Mouse (Mus musculus) embryonic fibroblast, embryonic 13.5 days (primary cell): ENCODE data around the gene Gm21988. TPM values are rescaled to one million over a fixed set of nuclear protein-coding genes. Genes with fewer than 3 reads are reported as not detected.
A peak's percentile ranks its signal among the peaks of the same experiment; 100 is the strongest.

Source experiments
- H3K27ac ChIP-seq: 2 replicates; pipeline ENCODE4 v1.5.1; 2012; ENCODE audit warnings: low read length, control low read depth, inconsistent platforms; ENCODE audit not compliant: insufficient read depth
- H3K4me1 ChIP-seq: 2 replicates; pipeline ENCODE4 v1.6.1; 2011; ENCODE audit warnings: low read length; ENCODE audit not compliant: control insufficient read depth, insufficient read depth
- H3K4me3 ChIP-seq: 2 replicates; pipeline ENCODE4 v1.5.1; 2011; ENCODE audit warnings: mild to moderate bottlenecking, control low read depth, low read length; ENCODE audit not compliant: insufficient read depth
- CTCF ChIP-seq: IDR thresholded peaks from 2 replicates; pipeline ENCODE4 v1.5.1; 2011; ENCODE audit warnings: mild to moderate bottlenecking, control low read depth, low read length, moderate library complexity, borderline replicate concordance; ENCODE audit not compliant: insufficient read depth
- POLR2A ChIP-seq: IDR thresholded peaks from 2 replicates; pipeline ENCODE4 v1.6.1; 2011; ENCODE audit warnings: low read depth, mild to moderate bottlenecking, control low read depth, low read length, moderate library complexity
- polyA plus RNA-seq: library from polyadenylated mRNA; stranded (reverse); fragments of >200 nt; gene quantifications from 2 replicates; pipeline ENCODE4 v1.2.4, GENCODE M21; 2011; ENCODE audit warnings: low read depth; ENCODE audit not compliant: missing spikeins, insufficient read length

Gene Gm21988
- polyA plus RNA-seq, 1 experiment: 4.5 TPM

GRCm38 (mm10) chr11:70238591-70239440 lies 814 bp downstream of the Gm21988 start:
- Histone ChIP-seq H3K4me1 (peaks cover 4% of the 10 kb centered on the region; the same call in 1 of the 2 replicates), H3K27ac (peak overlapping the region; percentile 43; the same call in 1 of the 2 replicates), H3K4me3 (peak overlapping the region; percentile 88)
- TF ChIP-seq POLR2A (0 out of 2 replicates have a peak, but pooled peaks have one; percentile 36), CTCF (no peak)

- peak within 1 kb of the TSS; percentile 88 for H3K4me3 ChIP-seq
- peak; percentile 91 for TF ChIP-seq POLR2A
- TF ChIP-seq CTCF: peak; percentile 76; the same call in 1 of the 2 replicates
- peaks cover 4% of the 10 kb centered on the region; the same call in 1 of the 2 replicates for H3K4me1 ChIP-seq
- H3K27ac ChIP-seq: peak within 1 kb of the TSS; percentile 59
Measured at GRCm38 (mm10) chr11:70237457-70238167, 2.0 kb downstream of the Gm21988 start, which contains the start of gene 0610010K14Rik. Gene 0610010K14Rik (minus strand): TSS chr11:70237914.

DNA sequence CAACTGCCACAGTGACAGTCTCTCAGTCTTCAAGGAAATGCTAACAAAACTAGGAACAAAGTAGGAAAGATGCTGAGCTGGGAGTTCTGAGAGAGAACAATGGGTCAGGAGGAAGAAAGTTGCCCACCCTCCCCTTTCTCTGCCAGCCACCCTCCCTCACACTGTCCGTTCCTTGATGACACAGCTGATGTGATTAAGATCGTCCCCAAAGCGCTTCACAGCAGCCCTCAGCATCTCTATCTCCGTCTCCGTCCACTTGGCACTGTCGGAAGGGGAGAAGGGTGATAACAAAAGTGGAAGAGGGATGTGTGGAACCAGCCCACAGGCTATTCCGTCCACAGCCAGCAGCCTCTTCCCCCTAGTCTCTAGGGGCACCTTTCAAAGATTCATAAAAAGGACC lies 2.9 kb downstream of the Gm21988 start:
- H3K4me1 ChIP-seq: peaks cover 4% of the 10 kb centered on the region; the same call in 1 of the 2 replicates
- H3K27ac ChIP-seq: no peak overlapping the region
- peak overlapping the region; percentile 60; the same call in 1 of the 2 replicates for H3K4me3 ChIP-seq
- TF ChIP-seq POLR2A: 0 out of 2 replicates have a peak, but pooled peaks have one; percentile 7
- TF ChIP-seq CTCF: no peak

GRCm38 (mm10) chr11:70235254-70235900 lies 4.3 kb downstream of the Gm21988 start:
- no peak for TF ChIP-seq POLR2A
- no peak for TF ChIP-seq CTCF
- no peak overlapping the region for H3K4me3 ChIP-seq
- no peak overlapping the region for H3K27ac ChIP-seq
- peaks cover 3% of the 10 kb centered on the region; the same call in 1 of the 2 replicates for H3K4me1 ChIP-seq

- Histone ChIP-seq H3K4me3 (no peak overlapping the region), H3K27ac (no peak overlapping the region), H3K4me1 (peaks cover 2% of the 10 kb centered on the region; the same call in 1 of the 2 replicates)
- TF ChIP-seq CTCF (no peak), POLR2A (no peak)
Measured at GRCm38 (mm10) chr11:70234497-70234896, 5.1 kb downstream of the Gm21988 start.

DNA sequence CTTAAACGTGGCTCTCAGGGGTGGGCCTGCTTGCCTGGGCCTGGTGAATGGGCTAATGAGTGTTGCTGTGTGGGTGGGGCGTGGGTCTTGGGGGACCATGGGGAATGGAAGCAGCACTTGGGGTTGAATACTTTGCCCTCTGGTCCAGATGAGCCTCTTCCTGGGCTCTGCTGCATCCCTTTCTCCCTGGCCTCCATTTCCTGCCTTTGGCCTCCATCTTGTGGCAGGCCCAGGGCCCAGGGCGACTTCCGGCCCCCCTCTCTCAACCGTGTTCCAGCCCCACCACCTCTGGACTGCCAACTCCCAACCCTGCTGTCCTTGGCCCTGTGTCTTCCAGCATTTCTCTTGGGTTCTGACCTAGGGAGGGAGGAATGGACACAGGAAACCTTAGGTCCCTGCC lies 5.6 kb downstream of the Gm21988 start:
- Histone ChIP-seq H3K4me3 (no peak overlapping the region), H3K27ac (no peak overlapping the region), H3K4me1 (peaks cover 2% of the 10 kb centered on the region; the same call in 1 of the 2 replicates)
- TF ChIP-seq POLR2A (no peak), CTCF (no peak)

DNA sequence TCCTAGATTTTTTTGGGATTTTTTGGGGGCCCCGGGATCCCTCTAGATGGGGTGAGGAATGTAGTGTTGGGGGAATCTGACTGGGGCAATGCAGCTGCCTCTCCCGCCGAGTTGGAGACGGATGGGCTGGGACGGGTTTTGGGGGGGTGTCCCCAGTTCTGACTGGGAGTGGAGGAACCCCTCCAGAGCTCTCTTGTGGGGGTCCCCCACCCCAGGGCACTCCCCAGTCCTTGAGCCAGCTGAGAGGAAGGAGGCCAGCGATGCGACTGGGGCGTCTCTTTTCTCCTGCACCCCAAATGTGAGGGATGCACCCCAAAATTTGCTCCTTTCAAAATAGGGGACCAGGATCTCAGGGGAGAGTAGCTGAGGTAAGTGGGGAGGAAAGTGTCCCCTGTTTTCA lies 6.6 kb downstream of the Gm21988 start:
- Histone ChIP-seq H3K4me1 (peaks cover 2% of the 10 kb centered on the region; the same call in 1 of the 2 replicates), H3K27ac (no peak overlapping the region), H3K4me3 (no peak overlapping the region)
- TF ChIP-seq POLR2A (no peak), CTCF (no peak)

DNA sequence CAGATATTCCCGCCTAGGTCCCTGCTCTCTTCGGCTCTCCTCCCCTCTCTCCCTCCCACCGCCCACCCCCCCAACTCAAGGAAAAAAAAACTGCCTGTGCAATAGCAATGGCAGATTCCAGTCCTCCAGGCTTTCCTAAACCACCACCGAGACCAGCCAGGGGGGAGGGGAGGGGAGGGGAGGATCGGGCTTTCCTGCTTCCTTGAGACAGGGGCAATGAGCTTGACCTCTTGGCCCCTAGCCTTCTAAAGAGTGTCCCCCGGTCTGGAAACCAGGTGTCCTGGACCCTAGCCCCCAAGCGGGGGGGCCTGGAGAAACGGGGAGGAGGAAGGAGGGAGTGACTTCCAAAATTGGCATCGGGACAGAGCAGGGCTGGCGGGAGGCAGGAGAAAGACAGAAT lies 7.1 kb downstream of the Gm21988 start:
- Histone ChIP-seq H3K4me3 (peak overlapping the region; percentile 40), H3K27ac (no peak overlapping the region), H3K4me1 (peaks cover 2% of the 10 kb centered on the region; the same call in 1 of the 2 replicates)
- no peak for TF ChIP-seq POLR2A

GRCm38 (mm10) chr11:70230239-70230727 lies 9.3 kb downstream of the Gm21988 start:
- Histone ChIP-seq H3K4me3 (no peak overlapping the region), H3K27ac (no peak overlapping the region), H3K4me1 (no peaks in the 10 kb centered on the region)
- TF ChIP-seq POLR2A (peak; percentile 31; the same call in 1 of the 2 replicates), CTCF (peak; percentile 99)
